Mouse (Mus musculus): Measurements from ENCODE around the gene Hacd2. TPM values are rescaled to one million over a fixed set of nuclear protein-coding genes. Genes with fewer than 3 reads are reported as not detected.
A peak's percentile ranks its signal among the peaks of the same experiment; 100 is the strongest.

Hacd2 gene
- polyA plus RNA-seq, 1 experiment from 2014 or later: 49.1 TPM

GRCm38 (mm10) chr16:35018470-35018974 lies 3.7 kb upstream of the Hacd2 start:
- Histone ChIP-seq H3K9ac (ENCODE audit: low read depth, low read length) (no peak overlapping the region), H3K27ac (ENCODE audit: low read depth, low read length) (no peak overlapping the region), H3K4me3 (ENCODE audit: low read depth, low read length) (no peak overlapping the region), H3K36me3 (ENCODE audit: control insufficient read depth, insufficient read depth, low read length) (no peaks in the 10 kb centered on the region), H3K4me2 (no peak overlapping the region), H3K4me1 (replicated peaks; ENCODE audit: control insufficient read depth, insufficient read depth, low read length) (no peaks in the 10 kb centered on the region), H3K27me3 (replicated peaks; ENCODE audit: control insufficient read depth, insufficient read depth, low read length) (no peaks in the 10 kb centered on the region), H3K9me3 (ENCODE audit: control insufficient read depth, low read length) (no peaks in the 10 kb centered on the region)
- no peak for DNase-seq (ENCODE audit: low spot score)
- WGBS: 86% methylated on average over 1 of the region's 1 CpGs
- ATAC-seq (replicated peaks; ENCODE audit: low FRiP score): no peak

- Histone ChIP-seq H3K9me3 (ENCODE audit: control insufficient read depth, low read length) (no peaks in the 10 kb centered on the region), H3K27ac (ENCODE audit: low read depth, low read length) (no peak overlapping the region), H3K4me2 (peak overlapping the region; percentile 72), H3K36me3 (ENCODE audit: control insufficient read depth, insufficient read depth, low read length) (no peaks in the 10 kb centered on the region; the same call in 1 of the 2 replicates), H3K27me3 (replicated peaks; ENCODE audit: control insufficient read depth, insufficient read depth, low read length) (no peaks in the 10 kb centered on the region), H3K9ac (ENCODE audit: low read depth, low read length) (no peak overlapping the region), H3K4me3 (ENCODE audit: low read depth, low read length) (peak overlapping the region; percentile 93), H3K4me1 (replicated peaks; ENCODE audit: control insufficient read depth, insufficient read depth, low read length) (no peaks in the 10 kb centered on the region; the same call in 1 of the 2 replicates)
- DNase-seq (ENCODE audit: low spot score) (no peak), ATAC-seq (replicated peaks; ENCODE audit: low FRiP score) (no peak)
- 50% methylated on average over 5 of the region's 5 CpGs for WGBS
These were observed 356 bp upstream of the Hacd2 start for GRCm38 (mm10) chr16:35021903-35022241.

- Histone ChIP-seq H3K4me2 (peak overlapping the region; percentile 72), H3K4me1 (replicated peaks; ENCODE audit: control insufficient read depth, insufficient read depth, low read length) (no peaks in the 10 kb centered on the region; the same call in 1 of the 2 replicates), H3K27ac (ENCODE audit: low read depth, low read length) (no peak overlapping the region), H3K9me3 (ENCODE audit: control insufficient read depth, low read length) (no peaks in the 10 kb centered on the region), H3K9ac (ENCODE audit: low read depth, low read length) (peak overlapping the region; percentile 90), H3K27me3 (replicated peaks; ENCODE audit: control insufficient read depth, insufficient read depth, low read length) (no peaks in the 10 kb centered on the region), H3K4me3 (ENCODE audit: low read depth, low read length) (peak overlapping the region; percentile 93), H3K36me3 (ENCODE audit: control insufficient read depth, insufficient read depth, low read length) (no peaks in the 10 kb centered on the region; the same call in 1 of the 2 replicates)
- 9% methylated on average over 8 of the region's 8 CpGs for WGBS
- ATAC-seq (replicated peaks; ENCODE audit: low FRiP score) (no peak), DNase-seq (ENCODE audit: low spot score) (no peak)
These were observed 1.0 kb downstream of the Hacd2 start for GRCm38 (mm10) chr16:35023138-35023735.

- 85% methylated on average over 5 of the region's 5 CpGs for WGBS
These were observed 2.1 kb downstream of the Hacd2 start for GRCm38 (mm10) chr16:35024300-35024699.

GRCm38 (mm10) chr16:35025347-35025746 lies 3.1 kb downstream of the Hacd2 start:
- 84% methylated on average over 4 of the region's 4 CpGs for WGBS
- no peak overlapping the region for H3K27ac ChIP-seq (ENCODE audit: low read depth, low read length)
- H3K9ac ChIP-seq (ENCODE audit: low read depth, low read length): no peak overlapping the region
- H3K4me3 ChIP-seq (ENCODE audit: low read depth, low read length): no peak overlapping the region
- H3K4me1 ChIP-seq (replicated peaks; ENCODE audit: control insufficient read depth, insufficient read depth, low read length): no peaks in the 10 kb centered on the region; the same call in 1 of the 2 replicates
- ATAC-seq (replicated peaks; ENCODE audit: low FRiP score): no peak
- no peaks in the 10 kb centered on the region for H3K27me3 ChIP-seq (replicated peaks; ENCODE audit: control insufficient read depth, insufficient read depth, low read length)
- peaks cover 3% of the 10 kb centered on the region; the same call in 1 of the 2 replicates for H3K36me3 ChIP-seq (ENCODE audit: control insufficient read depth, insufficient read depth, low read length)
- DNase-seq (ENCODE audit: low spot score): no peak
- H3K9me3 ChIP-seq (ENCODE audit: control insufficient read depth, low read length): no peaks in the 10 kb centered on the region
- H3K4me2 ChIP-seq: no peak overlapping the region

More at GRCm38 (mm10) chr16:35024300-35024699, 2.1 kb downstream of the Hacd2 start:
- no peak overlapping the region for H3K9ac ChIP-seq (ENCODE audit: low read depth, low read length)
- DNase-seq (ENCODE audit: low spot score): no peak
- H3K27ac ChIP-seq (ENCODE audit: low read depth, low read length): no peak overlapping the region
- H3K4me2 ChIP-seq: no peak overlapping the region
- H3K36me3 ChIP-seq (ENCODE audit: control insufficient read depth, insufficient read depth, low read length): peaks cover 2% of the 10 kb centered on the region; the same call in 1 of the 2 replicates
- no peaks in the 10 kb centered on the region for H3K27me3 ChIP-seq (replicated peaks; ENCODE audit: control insufficient read depth, insufficient read depth, low read length)
- H3K4me1 ChIP-seq (replicated peaks; ENCODE audit: control insufficient read depth, insufficient read depth, low read length): no peaks in the 10 kb centered on the region; the same call in 1 of the 2 replicates
- no peaks in the 10 kb centered on the region for H3K9me3 ChIP-seq (ENCODE audit: control insufficient read depth, low read length)
- H3K4me3 ChIP-seq (ENCODE audit: low read depth, low read length): no peak overlapping the region
- ATAC-seq (replicated peaks; ENCODE audit: low FRiP score): no peak

- Histone ChIP-seq H3K9me3 (ENCODE audit: control insufficient read depth, low read length) (no peaks in the 10 kb centered on the region), H3K9ac (ENCODE audit: low read depth, low read length) (no peak overlapping the region), H3K27ac (ENCODE audit: low read depth, low read length) (no peak overlapping the region), H3K27me3 (replicated peaks; ENCODE audit: control insufficient read depth, insufficient read depth, low read length) (no peaks in the 10 kb centered on the region), H3K4me2 (no peak overlapping the region), H3K4me1 (replicated peaks; ENCODE audit: control insufficient read depth, insufficient read depth, low read length) (peaks cover 3% of the 10 kb centered on the region; the same call in 1 of the 2 replicates), H3K4me3 (ENCODE audit: low read depth, low read length) (no peak overlapping the region), H3K36me3 (ENCODE audit: control insufficient read depth, insufficient read depth, low read length) (peaks cover 5% of the 10 kb centered on the region; the same call in 1 of the 2 replicates)
- DNase-seq (ENCODE audit: low spot score): no peak
- ATAC-seq (replicated peaks; ENCODE audit: low FRiP score): no peak
- 85% methylated on average over 3 of the region's 3 CpGs for WGBS
These were observed 11.0 kb downstream of the Hacd2 start for GRCm38 (mm10) chr16:35033241-35033640.

GRCm38 (mm10) chr16:35033809-35034577 lies 11.8 kb downstream of the Hacd2 start:
- H3K27me3 ChIP-seq (replicated peaks; ENCODE audit: control insufficient read depth, insufficient read depth, low read length): no peaks in the 10 kb centered on the region
- no peak overlapping the region for H3K9ac ChIP-seq (ENCODE audit: low read depth, low read length)
- H3K4me2 ChIP-seq: no peak overlapping the region
- no peaks in the 10 kb centered on the region for H3K9me3 ChIP-seq (ENCODE audit: control insufficient read depth, low read length)
- no peak overlapping the region for H3K4me3 ChIP-seq (ENCODE audit: low read depth, low read length)
- H3K27ac ChIP-seq (ENCODE audit: low read depth, low read length): no peak overlapping the region
- peaks cover 4% of the 10 kb centered on the region; the same call in 1 of the 2 replicates for H3K4me1 ChIP-seq (replicated peaks; ENCODE audit: control insufficient read depth, insufficient read depth, low read length)
- WGBS: 77% methylated on average over 8 of the region's 8 CpGs
- no peak for ATAC-seq (replicated peaks; ENCODE audit: low FRiP score)
- peaks cover 5% of the 10 kb centered on the region; the same call in 1 of the 2 replicates for H3K36me3 ChIP-seq (ENCODE audit: control insufficient read depth, insufficient read depth, low read length)
- DNase-seq (ENCODE audit: low spot score): no peak

GRCm38 (mm10) chr16:35034971-35035370 lies 12.7 kb downstream of the Hacd2 start:
- DNase-seq (ENCODE audit: low spot score) (no peak), ATAC-seq (replicated peaks; ENCODE audit: low FRiP score) (no peak)
- Histone ChIP-seq H3K36me3 (ENCODE audit: control insufficient read depth, insufficient read depth, low read length) (peaks cover 2% of the 10 kb centered on the region; the same call in 1 of the 2 replicates), H3K27ac (ENCODE audit: low read depth, low read length) (no peak overlapping the region), H3K9ac (ENCODE audit: low read depth, low read length) (no peak overlapping the region), H3K4me2 (no peak overlapping the region), H3K4me3 (ENCODE audit: low read depth, low read length) (no peak overlapping the region), H3K9me3 (ENCODE audit: control insufficient read depth, low read length) (no peaks in the 10 kb centered on the region), H3K27me3 (replicated peaks; ENCODE audit: control insufficient read depth, insufficient read depth, low read length) (no peaks in the 10 kb centered on the region), H3K4me1 (replicated peaks; ENCODE audit: control insufficient read depth, insufficient read depth, low read length) (peaks cover 4% of the 10 kb centered on the region; the same call in 1 of the 2 replicates)
- 91% methylated on average over 5 of the region's 5 CpGs for WGBS

All from liver, embryonic 11.5 days (tissue).